Mouse (Mus musculus): ENCODE results near the gene Kcnj6.

- TF ChIP-seq POLR2A (IDR thresholded peaks at IDR 0.05; ENCODE audit: low read depth, low read length) = no peak
- no peak for TF ChIP-seq CTCF (IDR thresholded peaks at IDR 0.05; ENCODE audit: extremely low read depth, insufficient read depth, insufficient read length, insufficient replicate concordance)
Observed at GRCm38 (mm10) chr16:94828166-94828565, 169.3 kb downstream of the Kcnj6 start.

All from spleen, adult 2 months (tissue).